Mouse (Mus musculus) cerebellum, adult 2 months (tissue): ENCODE results near the gene Arid3c.

Experiments used
- CTCF ChIP-seq: fragments of 200-500 bp; IDR thresholded peaks from 2 replicates; pipeline ENCODE4 v1.5.1; 2011; ENCODE audit warnings: low read depth, mild to moderate bottlenecking, control low read depth, low read length, moderate library complexity, borderline replicate concordance; ENCODE audit not compliant: insufficient read depth
- POLR2A ChIP-seq: fragments of 200-500 bp; IDR thresholded peaks from 2 replicates; pipeline ENCODE4 v1.6.1; 2011; ENCODE audit warnings: low read length, control low read depth, borderline replicate concordance; ENCODE audit not compliant: insufficient read depth

DNA sequence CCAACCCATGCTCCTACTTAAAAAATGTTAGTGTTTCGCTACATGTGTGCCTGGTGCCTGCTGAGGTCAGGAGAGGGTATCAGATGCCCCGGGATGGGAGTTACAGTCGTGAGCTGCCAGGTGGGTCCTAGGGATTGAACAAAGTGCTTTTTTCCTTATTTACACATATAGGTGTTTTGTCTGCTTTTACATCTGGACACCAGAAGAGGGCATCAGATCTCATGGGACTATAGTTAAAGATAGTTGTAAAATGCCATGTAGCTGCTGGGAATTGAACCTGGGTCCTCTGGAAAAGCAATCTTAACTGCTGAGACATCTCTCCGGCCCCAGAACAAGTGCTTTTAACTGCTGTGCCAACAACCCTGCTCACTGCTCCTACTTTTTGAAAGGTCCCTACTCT lies 20.7 kb downstream of the Arid3c start:
- TF ChIP-seq CTCF (no peak), POLR2A (no peak)
